Mouse (Mus musculus) liver, postnatal 0 days (tissue): Measurements from ENCODE around the gene Tma7.

Experiments used
- CTCF ChIP-seq: sonication (generic); IDR thresholded peaks from 2 replicates; pipeline ENCODE4 v1.5.1; 2016; ENCODE audit warnings: antibody characterized with exemption, low read depth
- EP300 ChIP-seq: IDR thresholded peaks from 2 replicates; pipeline ENCODE4 v1.6.1; 2016; ENCODE audit warnings: antibody characterized with exemption, low read depth, mild to moderate bottlenecking

DNA sequence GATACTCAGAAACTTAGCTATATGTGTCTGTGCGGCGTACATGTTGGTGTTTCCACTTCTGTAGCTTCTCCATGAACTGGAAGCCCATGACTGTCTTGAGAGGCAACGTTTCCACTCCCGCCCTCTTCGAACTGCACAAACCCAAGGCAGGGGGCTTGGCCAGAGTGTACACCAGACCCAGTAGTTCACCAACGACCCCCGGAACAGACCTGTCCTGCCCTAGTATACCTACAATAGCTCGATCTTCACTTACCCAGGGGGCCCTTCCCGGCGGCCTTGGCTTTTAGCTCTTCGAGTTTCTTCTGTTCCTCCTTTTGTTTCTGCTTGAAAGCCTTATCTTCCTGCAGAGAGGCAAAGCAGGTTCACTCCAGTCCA lies 651 bp downstream of the Tma7 start:
- no peak for TF ChIP-seq EP300
- TF ChIP-seq CTCF: no peak
